Mouse (Mus musculus): Measurements from ENCODE around the gene Nav3. TPM values are rescaled to one million over a fixed set of nuclear protein-coding genes. Genes with fewer than 3 reads are reported as not detected.

The Nav3 gene
- polyA plus RNA-seq, 1 experiment from 2014 or later = 27.7 TPM

- Histone ChIP-seq H3K27ac (peak overlapping the region; percentile 74), H3K4me1 (replicated peaks; ENCODE audit: control insufficient read depth, insufficient read depth, low read length) (0 out of 2 replicates have a peak, but pooled peaks cover 9% of the 10 kb centered on the region), H3K36me3 (replicated peaks; ENCODE audit: control insufficient read depth, insufficient read depth) (no peaks in the 10 kb centered on the region), H3K4me3 (replicated peaks; ENCODE audit: low read length) (peak overlapping the region; percentile 28), H3K27me3 (ENCODE audit: control insufficient read depth, insufficient read depth, low read length) (no peaks in the 10 kb centered on the region), H3K4me2 (replicated peaks) (peak overlapping the region; percentile 51), H3K9ac (peak overlapping the region; percentile 48), H3K9me3 (ENCODE audit: control insufficient read depth, low read length) (no peaks in the 10 kb centered on the region)
- ATAC-seq (ENCODE audit: low FRiP score) (peak; percentile 88), DNase-seq (ENCODE audit: low spot score) (peak; percentile 64)
- 9% methylated on average over 18 of the region's 18 CpGs for WGBS
Observed at GRCm38 (mm10) chr10:109832768-109833291, 623.2 kb downstream of the Nav3 start.

GRCm38 (mm10) chr10:109806782-109807493, 649.1 kb downstream of the Nav3 start:
- Histone ChIP-seq H3K4me2 (replicated peaks) (no peak overlapping the region), H3K9me3 (ENCODE audit: control insufficient read depth, low read length) (no peaks in the 10 kb centered on the region), H3K27me3 (ENCODE audit: control insufficient read depth, insufficient read depth, low read length) (no peaks in the 10 kb centered on the region), H3K9ac (no peak overlapping the region), H3K27ac (no peak overlapping the region), H3K4me3 (replicated peaks; ENCODE audit: low read length) (no peak overlapping the region), H3K36me3 (replicated peaks; ENCODE audit: control insufficient read depth, insufficient read depth) (no peaks in the 10 kb centered on the region), H3K4me1 (replicated peaks; ENCODE audit: control insufficient read depth, insufficient read depth, low read length) (no peaks in the 10 kb centered on the region)
- WGBS = 80% methylated on average over 5 of the region's 5 CpGs
- no peak for ATAC-seq (ENCODE audit: low FRiP score)
- DNase-seq (ENCODE audit: low spot score) = no peak

- Histone ChIP-seq H3K27ac (no peak overlapping the region), H3K9me3 (ENCODE audit: control insufficient read depth, low read length) (no peaks in the 10 kb centered on the region), H3K27me3 (ENCODE audit: control insufficient read depth, insufficient read depth, low read length) (no peaks in the 10 kb centered on the region), H3K36me3 (replicated peaks; ENCODE audit: control insufficient read depth, insufficient read depth) (no peaks in the 10 kb centered on the region), H3K4me2 (replicated peaks) (no peak overlapping the region), H3K4me3 (replicated peaks; ENCODE audit: low read length) (no peak overlapping the region), H3K4me1 (replicated peaks; ENCODE audit: control insufficient read depth, insufficient read depth, low read length) (no peaks in the 10 kb centered on the region), H3K9ac (no peak overlapping the region)
- no peak for ATAC-seq (ENCODE audit: low FRiP score)
- DNase-seq (ENCODE audit: low spot score) = no peak
Observed at GRCm38 (mm10) chr10:109803441-109803840, 652.6 kb downstream of the Nav3 start.

- H3K4me1 ChIP-seq (replicated peaks; ENCODE audit: control insufficient read depth, insufficient read depth, low read length) = no peaks in the 10 kb centered on the region
- H3K36me3 ChIP-seq (replicated peaks; ENCODE audit: control insufficient read depth, insufficient read depth) = no peaks in the 10 kb centered on the region
- H3K9ac ChIP-seq = no peak overlapping the region
- 43% methylated on average over 1 of the region's 1 CpGs for WGBS
- ATAC-seq (ENCODE audit: low FRiP score) = no peak
- DNase-seq (ENCODE audit: low spot score) = no peak
- no peak overlapping the region for H3K4me2 ChIP-seq (replicated peaks)
- no peak overlapping the region for H3K4me3 ChIP-seq (replicated peaks; ENCODE audit: low read length)
- no peaks in the 10 kb centered on the region for H3K27me3 ChIP-seq (ENCODE audit: control insufficient read depth, insufficient read depth, low read length)
- H3K9me3 ChIP-seq (ENCODE audit: control insufficient read depth, low read length) = no peaks in the 10 kb centered on the region
- no peak overlapping the region for H3K27ac ChIP-seq
Observed at GRCm38 (mm10) chr10:109802236-109802635, 653.8 kb downstream of the Nav3 start.

GRCm38 (mm10) chr10:109799246-109799645, 656.8 kb downstream of the Nav3 start:
- no peaks in the 10 kb centered on the region for H3K4me1 ChIP-seq (replicated peaks; ENCODE audit: control insufficient read depth, insufficient read depth, low read length)
- H3K36me3 ChIP-seq (replicated peaks; ENCODE audit: control insufficient read depth, insufficient read depth) = no peaks in the 10 kb centered on the region
- ATAC-seq (ENCODE audit: low FRiP score) (no peak), DNase-seq (ENCODE audit: low spot score) (no peak)
- no peak overlapping the region for H3K9ac ChIP-seq
- H3K9me3 ChIP-seq (ENCODE audit: control insufficient read depth, low read length) = no peaks in the 10 kb centered on the region
- H3K27me3 ChIP-seq (ENCODE audit: control insufficient read depth, insufficient read depth, low read length) = no peaks in the 10 kb centered on the region
- 83% methylated on average over 6 of the region's 6 CpGs for whole genome bisulfite sequencing
- no peak overlapping the region for H3K4me3 ChIP-seq (replicated peaks; ENCODE audit: low read length)
- H3K27ac ChIP-seq = no peak overlapping the region
- no peak overlapping the region for H3K4me2 ChIP-seq (replicated peaks)

GRCm38 (mm10) chr10:109796981-109797380, 659.0 kb downstream of the Nav3 start:
- H3K4me3 ChIP-seq (replicated peaks; ENCODE audit: low read length) = no peak overlapping the region
- peak overlapping the region; percentile 43; the same call in 1 of the 2 replicates for H3K27ac ChIP-seq
- no peaks in the 10 kb centered on the region for H3K4me1 ChIP-seq (replicated peaks; ENCODE audit: control insufficient read depth, insufficient read depth, low read length)
- ATAC-seq (ENCODE audit: low FRiP score) (no peak), DNase-seq (ENCODE audit: low spot score) (no peak)
- H3K27me3 ChIP-seq (ENCODE audit: control insufficient read depth, insufficient read depth, low read length) = no peaks in the 10 kb centered on the region
- no peak overlapping the region for H3K9ac ChIP-seq
- no peak overlapping the region for H3K4me2 ChIP-seq (replicated peaks)
- WGBS = 64% methylated on average over 3 of the region's 3 CpGs
- no peaks in the 10 kb centered on the region for H3K9me3 ChIP-seq (ENCODE audit: control insufficient read depth, low read length)
- no peaks in the 10 kb centered on the region for H3K36me3 ChIP-seq (replicated peaks; ENCODE audit: control insufficient read depth, insufficient read depth)

- Histone ChIP-seq H3K27ac (no peak overlapping the region), H3K4me1 (replicated peaks; ENCODE audit: control insufficient read depth, insufficient read depth, low read length) (no peaks in the 10 kb centered on the region), H3K4me2 (replicated peaks) (no peak overlapping the region), H3K27me3 (ENCODE audit: control insufficient read depth, insufficient read depth, low read length) (no peaks in the 10 kb centered on the region), H3K36me3 (replicated peaks; ENCODE audit: control insufficient read depth, insufficient read depth) (no peaks in the 10 kb centered on the region), H3K9ac (no peak overlapping the region), H3K4me3 (replicated peaks; ENCODE audit: low read length) (no peak overlapping the region), H3K9me3 (ENCODE audit: control insufficient read depth, low read length) (no peaks in the 10 kb centered on the region)
- WGBS = 61% methylated on average over 4 of the region's 4 CpGs
- DNase-seq (ENCODE audit: low spot score) = no peak
- ATAC-seq (ENCODE audit: low FRiP score) = no peak
Observed at GRCm38 (mm10) chr10:109793491-109793890, 662.5 kb downstream of the Nav3 start.

- WGBS = 77% methylated on average over 2 of the region's 2 CpGs
- DNase-seq (ENCODE audit: low spot score) = no peak
- no peaks in the 10 kb centered on the region for H3K4me1 ChIP-seq (replicated peaks; ENCODE audit: control insufficient read depth, insufficient read depth, low read length)
Observed at GRCm38 (mm10) chr10:109788728-109789127, 667.3 kb downstream of the Nav3 start.

GRCm38 (mm10) chr10:109779109-109779508, 676.9 kb downstream of the Nav3 start:
- DNase-seq (ENCODE audit: low spot score) (no peak), ATAC-seq (ENCODE audit: low FRiP score) (no peak)
- WGBS = 88% methylated on average over 4 of the region's 4 CpGs
- Histone ChIP-seq H3K27me3 (ENCODE audit: control insufficient read depth, insufficient read depth, low read length) (no peaks in the 10 kb centered on the region), H3K36me3 (replicated peaks; ENCODE audit: control insufficient read depth, insufficient read depth) (no peaks in the 10 kb centered on the region), H3K4me1 (replicated peaks; ENCODE audit: control insufficient read depth, insufficient read depth, low read length) (no peaks in the 10 kb centered on the region), H3K9ac (no peak overlapping the region), H3K27ac (no peak overlapping the region), H3K9me3 (ENCODE audit: control insufficient read depth, low read length) (no peaks in the 10 kb centered on the region), H3K4me2 (replicated peaks) (no peak overlapping the region), H3K4me3 (replicated peaks; ENCODE audit: low read length) (no peak overlapping the region)

More at GRCm38 (mm10) chr10:109788728-109789127, 667.3 kb downstream of the Nav3 start:
- Histone ChIP-seq H3K27me3 (ENCODE audit: control insufficient read depth, insufficient read depth, low read length) (no peaks in the 10 kb centered on the region), H3K4me2 (replicated peaks) (no peak overlapping the region), H3K27ac (no peak overlapping the region), H3K9me3 (ENCODE audit: control insufficient read depth, low read length) (no peaks in the 10 kb centered on the region), H3K9ac (no peak overlapping the region), H3K36me3 (replicated peaks; ENCODE audit: control insufficient read depth, insufficient read depth) (no peaks in the 10 kb centered on the region), H3K4me3 (replicated peaks; ENCODE audit: low read length) (no peak overlapping the region)
- no peak for ATAC-seq (ENCODE audit: low FRiP score)
